Comparison of ENCODE assay signal across 9 mouse cellular contexts in genomic region chr10:4430399-4430798, GRCm38 (mm10). TPM values are rescaled to one million over a fixed set of nuclear protein-coding genes. Genes with fewer than 3 reads are reported as not detected.
DNase-seq lines count a peak whose midpoint lies in the region; ATAC-seq and TF ChIP-seq lines count a peak whose summit lies in the region.
"Had no signal": no experiment of that assay in that cellular context is flagged by ENCODE, and none has a peak within 500 bp of the region (broad histone marks: within the 10 kb centered on the region; RNA-seq: fewer than 3 reads in every experiment).

No protein-coding gene starts in this region.

- no peak overlapping the region for H3K4me3 ChIP-seq in kidney, embryonic 14.5 days (ENCODE audit: low read length)
- peak overlapping the region; percentile 72 to 82 (median 77) for H3K4me3 ChIP-seq in CH12.LX (replicated peaks in 1 of 3; ENCODE audit: low read depth in 2 of 3, low read length in 2 of 3, poor library complexity in 1 of 3)
- peak overlapping the region; percentile 97 for H3K4me3 ChIP-seq in bone marrow macrophage, adult 2 months (ENCODE audit: insufficient read depth, low read length)
- H3K4me3 ChIP-seq in liver, embryonic 15.5 days (replicated peaks), result peak overlapping the region; percentile 85; the same call in 1 of the 2 replicates

- no peaks in the 10 kb centered on the region for H3K9me3 ChIP-seq in kidney, embryonic 14.5 days (ENCODE audit: control insufficient read depth, low read length)
- H3K9me3 ChIP-seq in CH12.LX (replicated peaks; ENCODE audit: low read length), result no peaks in the 10 kb centered on the region
- H3K9me3 ChIP-seq in liver, embryonic 15.5 days (replicated peaks), result no peaks in the 10 kb centered on the region
- H3K9me3 ChIP-seq: limb, embryonic 12.5 days; stomach, embryonic 15.5 days had no signal

- H3K36me3 ChIP-seq in kidney, embryonic 14.5 days (ENCODE audit: control insufficient read depth, insufficient read depth, low read length), result peaks cover 24% of the 10 kb centered on the region
- H3K36me3 ChIP-seq in CH12.LX (replicated peaks in 1 of 2; ENCODE audit: control insufficient read depth in 1 of 2, insufficient read depth in 1 of 2, low read length in 1 of 2), result peaks cover 26 to 41% of the 10 kb centered on the region in 2 experiments
- H3K36me3 ChIP-seq in liver, embryonic 15.5 days (replicated peaks), result peaks cover 30% of the 10 kb centered on the region

- no peak for DNase-seq in kidney, postnatal 36 days
- DNase-seq in CH12.LX (ENCODE audit: extremely low read depth), result peak; percentile 55
- no peak for DNase-seq in adrenal gland, postnatal 10 days
- no peak for DNase-seq in layer of hippocampus, adult 11-12 months (ENCODE audit: low spot score)

- TF ChIP-seq EP300 in CH12.LX (IDR thresholded peaks at IDR 0.05; ENCODE audit: low read length), result no peak

- H3K4me2 ChIP-seq in kidney, embryonic 14.5 days (replicated peaks; ENCODE audit: low read depth, low read length), result no peak overlapping the region
- H3K4me2 ChIP-seq in CH12.LX (ENCODE audit: insufficient read depth, low read depth, poor library complexity, severe bottlenecking), result peak overlapping the region; percentile 72
- H3K4me2 ChIP-seq in liver, embryonic 15.5 days, result peak overlapping the region; percentile 90

- no peaks in the 10 kb centered on the region for H3K27me3 ChIP-seq in kidney, embryonic 14.5 days (ENCODE audit: control insufficient read depth, insufficient read depth, low read length)
- H3K27me3 ChIP-seq in CH12.LX (replicated peaks), result no peaks in the 10 kb centered on the region
- no peaks in the 10 kb centered on the region for H3K27me3 ChIP-seq in liver, embryonic 15.5 days
- H3K27me3 ChIP-seq: limb, embryonic 12.5 days; stomach, embryonic 15.5 days had no signal

- 91% methylated on average over 8 of the region's 8 CpGs for WGBS in kidney, embryonic 14.5 days
- 51% methylated on average over 8 of the region's 8 CpGs for WGBS in liver, embryonic 15.5 days (ENCODE audit: insufficient replicate concordance)

- peak; percentile 51 for TF ChIP-seq POLR2A in CH12.LX (IDR thresholded peaks at IDR 0.05; ENCODE audit: low read depth, low read length)
- TF ChIP-seq POLR2A in bone marrow macrophage, adult 2 months (IDR thresholded peaks at IDR 0.05; ENCODE audit: borderline replicate concordance, low read depth, low read length), result no peak

- in situ Hi-C loops in CH12.LX (cut with MboI; ENCODE audit: low pct_ligation_motif_present, low pct_unique_long_range_greater_than_20kb, low sequenced_read_pairs), result no loop called here

- H3K79me2 ChIP-seq in CH12.LX (replicated peaks; ENCODE audit: control insufficient read depth, extremely low read depth, insufficient read depth, poor library complexity, severe bottlenecking), result peaks cover 31% of the 10 kb centered on the region

- no peak for TF ChIP-seq CTCF in CH12.LX (conservative IDR thresholded peaks at IDR 0.05 in 1 of 2, IDR thresholded peaks at IDR 0.05 in 1 of 2; ENCODE audit: low read depth in 2 of 2, low read length in 2 of 2)
- TF ChIP-seq CTCF in bone marrow macrophage, adult 2 months (IDR thresholded peaks at IDR 0.05; ENCODE audit: low read depth, low read length), result no peak

- ATAC-seq in kidney, embryonic 14.5 days (ENCODE audit: low FRiP score, low TSS enrichment), result no peak
- no peak for ATAC-seq in liver, embryonic 15.5 days (ENCODE audit: insufficient read depth)

- H3K4me1 ChIP-seq in kidney, embryonic 14.5 days (ENCODE audit: control insufficient read depth, insufficient read depth, low read length), result peaks cover 11% of the 10 kb centered on the region
- peaks cover 7 to 38% of the 10 kb centered on the region in 2 experiments for H3K4me1 ChIP-seq in CH12.LX (ENCODE audit: control insufficient read depth in 1 of 2, insufficient read depth in 2 of 2)
- H3K4me1 ChIP-seq in bone marrow macrophage, adult 2 months (ENCODE audit: control insufficient read depth, insufficient read depth, low read length), result peaks cover 18% of the 10 kb centered on the region
- H3K4me1 ChIP-seq in liver, embryonic 15.5 days (replicated peaks), result peaks cover 49% of the 10 kb centered on the region

- no peak for TF ChIP-seq RAD21 in CH12.LX (IDR thresholded peaks at IDR 0.05; ENCODE audit: low read depth, low read length)

- dilution Hi-C loops in CH12.LX (cut with MboI; ENCODE audit: extremely low pct_ligation_motif_present, extremely low pct_unique_long_range_greater_than_20kb, low sequenced_read_pairs), result no loop called here

- 0 out of 2 replicates have a peak overlapping the region, but pooled peaks have one; percentile 28 for H3K9ac ChIP-seq in kidney, embryonic 14.5 days (ENCODE audit: low read depth, low read length)
- H3K9ac ChIP-seq in CH12.LX (ENCODE audit: insufficient read depth, low read depth), result peak overlapping the region; percentile 95
- H3K9ac ChIP-seq in liver, embryonic 15.5 days, result no peak overlapping the region
- H3K9ac ChIP-seq: stomach, embryonic 15.5 days had no signal

- no peak overlapping the region for H3K27ac ChIP-seq in kidney, embryonic 14.5 days (ENCODE audit: low read depth, low read length)
- peak overlapping the region; percentile 33; the same call in 1 of the 2 replicates for H3K27ac ChIP-seq in CH12.LX (ENCODE audit: insufficient read depth, low read depth)
- H3K27ac ChIP-seq in bone marrow macrophage, adult 2 months (ENCODE audit: insufficient read depth, low read depth, low read length), result peak overlapping the region; percentile 99
- H3K27ac ChIP-seq in liver, embryonic 15.5 days (replicated peaks), result no peak overlapping the region
- H3K27ac ChIP-seq: limb, embryonic 12.5 days; stomach, embryonic 15.5 days had no signal

TF ChIP-seq in CH12.LX, 34 proteins besides CTCF, POLR2A, EP300 and RAD21 (continues in another document):
- TF ChIP-seq POLR2AphosphoS2 (IDR thresholded peaks at IDR 0.05; ENCODE audit: low read depth, low read length) (no peak; the same call in 1 of the 2 replicates), KAT2A (IDR thresholded peaks at IDR 0.05; ENCODE audit: insufficient replicate concordance, low read length) (no peak), NELFE (IDR thresholded peaks at IDR 0.05; ENCODE audit: low read depth, low read length) (0 out of 2 replicates have a peak, but pooled peaks have one; percentile 11), BHLHE40 (IDR thresholded peaks at IDR 0.05; ENCODE audit: low read depth, low read length) (peak; percentile 92), SMC3 (IDR thresholded peaks at IDR 0.05; ENCODE audit: low read depth, low read length) (no peak), PAX5 (IDR thresholded peaks at IDR 0.05; ENCODE audit: low read length) (no peak), USF2 (conservative IDR thresholded peaks at IDR 0.05; ENCODE audit: low read depth, low read length) (peak; percentile 69), GABPA (IDR thresholded peaks at IDR 0.05; ENCODE audit: insufficient replicate concordance, low read depth, low read length) (no peak), JUND (conservative IDR thresholded peaks at IDR 0.05; ENCODE audit: low read depth, low read length) (no peak), ZNF384 (IDR thresholded peaks at IDR 0.05; ENCODE audit: low read depth, low read length) (no peak), MXI1 (IDR thresholded peaks at IDR 0.05; ENCODE audit: low read depth, low read length) (peak; percentile 19; the same call in 1 of the 2 replicates), UBTF (IDR thresholded peaks at IDR 0.05; ENCODE audit: low read depth, low read length) (no peak), RCOR1 (conservative IDR thresholded peaks at IDR 0.05; ENCODE audit: low read depth, low read length) (no peak), MEF2A (IDR thresholded peaks at IDR 0.05; ENCODE audit: borderline replicate concordance, low read depth, low read length) (no peak), CHD2 (IDR thresholded peaks at IDR 0.05; ENCODE audit: low read length) (no peak), USF1 (IDR thresholded peaks at IDR 0.05; ENCODE audit: low read depth, low read length) (peak; percentile 70)

RNA-seq across cellular contexts. Expression of gene Rmnd1, which starts 1.8 kb away (rescaled TPM):
- 56.4 and 61.3 TPM in 2 replicates for polyA plus RNA-seq in kidney, embryonic 14.5 days (2014; fragmentation: Nextera tagmentation; extraction: Ambion mirVana)
- 29.1 and 29.5 TPM in 2 replicates for total RNA-seq in CH12.LX (2012; rRNA removed)
- total RNA-seq in CH12.LX (2014; rRNA removed), result 44.4 and 44.8 TPM in 2 replicates
- polyA plus RNA-seq in CH12.LX (2012; ENCODE audit: insufficient read length, low read depth), result 37.6 and 43.6 TPM in 2 replicates
- polyA plus RNA-seq in bone marrow macrophage, adult 2 months (2012; ENCODE audit: insufficient read depth, insufficient read length, missing spikeins), result 52.0 and 53.4 TPM in 2 replicates
- polyA plus RNA-seq in liver, embryonic 15.5 days (2015; fragmentation: Nextera tagmentation; extraction: Ambion mirVana), result 17.2 and 19.0 TPM in 2 replicates
- total RNA-seq in adrenal gland, postnatal 10 days (2021), result 10 to 100 TPM; 44.0 to 76.6 TPM

RNA-seq across cellular contexts. Expression of gene Armt1, which starts 1.9 kb away (rescaled TPM):
- polyA plus RNA-seq in kidney, embryonic 14.5 days (2014; fragmentation: Nextera tagmentation; extraction: Ambion mirVana), result 21.4 and 26.3 TPM in 2 replicates
- 20.7 and 23.7 TPM in 2 replicates for total RNA-seq in CH12.LX (2012; rRNA removed)
- 45.1 and 50.2 TPM in 2 replicates for total RNA-seq in CH12.LX (2014; rRNA removed)
- 28.2 and 32.1 TPM in 2 replicates for polyA plus RNA-seq in CH12.LX (2012; ENCODE audit: insufficient read length, low read depth)
- 15.7 and 16.8 TPM in 2 replicates for polyA plus RNA-seq in bone marrow macrophage, adult 2 months (2012; ENCODE audit: insufficient read depth, insufficient read length, missing spikeins)
- 12.5 and 12.6 TPM in 2 replicates for polyA plus RNA-seq in liver, embryonic 15.5 days (2015; fragmentation: Nextera tagmentation; extraction: Ambion mirVana)
- 10 to 100 TPM; 13.2 to 19.1 TPM for total RNA-seq in adrenal gland, postnatal 10 days (2021)

RNA-seq across cellular contexts. Expression of gene Zbtb2, which starts 42.5 kb away (rescaled TPM):
- 11.5 and 18.4 TPM in 2 replicates for polyA plus RNA-seq in kidney, embryonic 14.5 days (2014; fragmentation: Nextera tagmentation; extraction: Ambion mirVana)
- total RNA-seq in CH12.LX (2012; rRNA removed) (6.1 and 8.4 TPM in 2 replicates), CH12.LX (2014; rRNA removed) (11.4 and 12.4 TPM in 2 replicates)
- polyA plus RNA-seq in CH12.LX (2012; ENCODE audit: insufficient read length, low read depth), result 8.9 and 11.1 TPM in 2 replicates
- polyA plus RNA-seq in bone marrow macrophage, adult 2 months (2012; ENCODE audit: insufficient read depth, insufficient read length, missing spikeins), result 8.7 and 10.3 TPM in 2 replicates
- 3.8 and 4.0 TPM in 2 replicates for polyA plus RNA-seq in liver, embryonic 15.5 days (2015; fragmentation: Nextera tagmentation; extraction: Ambion mirVana)
- 10 to 100 TPM; 10.6 to 12.1 TPM for total RNA-seq in adrenal gland, postnatal 10 days (2021)

RNA-seq across cellular contexts. Expression of gene Ccdc170, which starts 51.9 kb away (rescaled TPM):
- 0.47 and 1.0 TPM in 2 replicates for polyA plus RNA-seq in kidney, embryonic 14.5 days (2014; fragmentation: Nextera tagmentation; extraction: Ambion mirVana)
- total RNA-seq in CH12.LX (2012; rRNA removed) (not detected in 2 replicates), CH12.LX (2014; rRNA removed) (not detected in 2 replicates)
- not detected in 2 replicates for polyA plus RNA-seq in CH12.LX (2012; ENCODE audit: insufficient read length, low read depth)
- polyA plus RNA-seq in bone marrow macrophage, adult 2 months (2012; ENCODE audit: insufficient read depth, insufficient read length, missing spikeins), result not detected in 2 replicates
- polyA plus RNA-seq in liver, embryonic 15.5 days (2015; fragmentation: Nextera tagmentation; extraction: Ambion mirVana), result not detected in 2 replicates
- under 1 TPM; 0.57 to 0.82 TPM for total RNA-seq in adrenal gland, postnatal 10 days (2021)

Comparison
In these comparisons a context has a peak if more than half of its experiments do, and no peak if none do; other contexts are left out.
1. H3K27ac ChIP-seq: peak in CH12.LX (single experiment) and bone marrow macrophage, adult 2 months (single experiment); none in kidney, embryonic 14.5 days (single experiment) and liver, embryonic 15.5 days (single experiment).